Mouse (Mus musculus) ES-E14 (cell line): Measurements from ENCODE around the gene Zfp213. TPM values are rescaled to one million over a fixed set of nuclear protein-coding genes. Genes with fewer than 3 reads are reported as not detected.
A peak's percentile ranks its signal among the peaks of the same experiment; 100 is the strongest.

ENCODE experiments used
- DNase-seq: peaks from one replicate; pipeline ENCODE4 v3.0.0-alpha.2; 2013; ENCODE audit warnings: low read depth, low spot score
- H3K27ac ChIP-seq: 2 replicates; pipeline ENCODE4 v1.5.1; 2012; ENCODE audit warnings: low read depth, mild to moderate bottlenecking, low read length, moderate library complexity, mixed read lengths; ENCODE audit not compliant: poor library complexity, insufficient read depth, severe bottlenecking
- H3K36me3 ChIP-seq: 2 replicates; pipeline ENCODE4 v1.6.1; 2012; ENCODE audit warnings: mild to moderate bottlenecking, low read length, moderate library complexity, mixed read lengths; ENCODE audit not compliant: control insufficient read depth, poor library complexity, insufficient read depth, severe bottlenecking
- H3K4me1 ChIP-seq, 2 experiments: fragments of 150-350 bp in 1 of 2; sonication (generic) in 1 of 2; 2 replicates each; pipeline ENCODE4 v1.6.1; 2012; ENCODE audit warnings: low read length in 2 of 2, mild to moderate bottlenecking in 1 of 2, mixed read lengths in 1 of 2; ENCODE audit not compliant: control insufficient read depth in 2 of 2, insufficient read depth in 2 of 2, poor library complexity in 1 of 2
- H3K4me3 ChIP-seq, 2 experiments: fragments of 150-350 bp in 1 of 2; sonication (generic) in 1 of 2; 2 replicates each; pipeline ENCODE4 v1.5.1; 2012; ENCODE audit warnings: low read length in 2 of 2, low read depth in 1 of 2, mild to moderate bottlenecking in 1 of 2, mixed read lengths in 1 of 2; ENCODE audit not compliant: insufficient read depth in 1 of 2, poor library complexity in 1 of 2, severe bottlenecking in 1 of 2
- H3K9ac ChIP-seq: 2 replicates; pipeline ENCODE4 v1.6.1; 2012; ENCODE audit warnings: low read depth, mild to moderate bottlenecking, low read length, mixed read lengths; ENCODE audit not compliant: poor library complexity, insufficient read depth, severe bottlenecking
- H3K9me3 ChIP-seq: fragments of 150-350 bp; sonication (generic); 2 replicates; pipeline ENCODE4 v1.6.1; 2012; ENCODE audit warnings: low read depth, mild to moderate bottlenecking, low read length; ENCODE audit not compliant: control insufficient read depth, insufficient read depth
- CHD2 ChIP-seq: IDR thresholded peaks from 2 replicates; pipeline ENCODE4 v1.6.1; 2014; ENCODE audit warnings: mild to moderate bottlenecking, low read depth, low read length, inconsistent platforms
- HCFC1 ChIP-seq: IDR thresholded peaks from 2 replicates; pipeline ENCODE4 v1.6.1; 2012; ENCODE audit warnings: low read length, inconsistent platforms, borderline replicate concordance; ENCODE audit not compliant: insufficient read depth
- MAFK ChIP-seq: IDR thresholded peaks from 2 replicates; pipeline ENCODE4 v1.6.1; 2014; ENCODE audit warnings: mild to moderate bottlenecking, low read depth, low read length, inconsistent platforms; ENCODE audit not compliant: insufficient read depth
- ZC3H11A ChIP-seq: IDR thresholded peaks from 2 replicates; pipeline ENCODE4 v1.6.1; 2012; ENCODE audit warnings: low read depth, mild to moderate bottlenecking, inconsistent platforms, low read length, borderline replicate concordance
- ZNF384 ChIP-seq: IDR thresholded peaks from 2 replicates; pipeline ENCODE4 v1.6.1; 2012; ENCODE audit warnings: low read depth, low read length, inconsistent platforms
- in situ Hi-C, 2 experiments: fragments of 600-800 bp; cut with MboI; formaldehyde crosslinking; loops; one replicate each; pipeline ENCODE4 v1.15.1; 2025; ENCODE audit warnings: low sequenced_read_pairs in 2 of 2, inconsistent platforms in 1 of 2; ENCODE audit not compliant: unreplicated experiment in 2 of 2
- total RNA-seq: library from RNA; depleted of rRNA; stranded (reverse); fragments of 300-350 nt; gene quantifications from 2 replicates; pipeline ENCODE4 v1.2.3, GENCODE M21; 2012; rRNA removed

Zfp213 gene
- 8.4 and 8.8 TPM in 2 replicates for total RNA-seq

DNA sequence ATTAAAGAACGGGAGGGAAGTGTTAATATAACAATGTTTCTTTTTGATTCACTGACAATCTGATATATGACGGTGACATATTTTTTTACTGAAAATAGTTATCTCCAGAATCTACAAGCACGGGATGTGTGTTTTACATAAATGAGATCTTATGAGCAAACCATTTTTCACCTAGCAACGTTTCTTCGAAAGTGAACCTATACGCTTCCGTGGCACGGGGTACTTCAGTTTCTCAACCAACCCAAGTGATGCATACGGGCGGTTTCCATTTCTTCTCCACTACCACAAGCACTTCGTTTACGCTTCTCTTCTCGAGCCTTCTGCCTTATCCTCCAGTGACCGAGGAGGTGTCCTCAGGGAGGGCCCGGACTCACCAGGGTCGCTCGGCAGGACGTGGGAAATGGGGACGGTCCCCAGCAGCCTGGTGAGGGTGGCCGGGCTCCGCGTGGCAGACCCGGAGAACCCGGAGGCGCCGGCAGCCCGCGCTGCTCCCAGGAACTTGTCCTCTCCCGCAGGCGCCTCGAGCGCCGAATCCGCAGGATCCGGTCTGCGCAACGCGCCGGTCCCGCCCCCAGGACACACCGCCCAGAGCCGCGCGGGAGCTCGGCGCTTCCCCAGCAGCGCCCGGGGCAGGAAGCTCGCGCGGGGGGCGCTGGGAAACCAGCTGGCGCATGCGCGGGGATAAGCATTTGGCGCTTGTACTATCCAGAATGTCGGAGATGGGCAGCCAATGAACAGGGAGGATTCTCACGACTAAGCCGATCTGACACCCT is at the start of gene Zfp213:
Gene Zfp213 (minus strand): TSS at position 644 of the 773 bp plus-strand sequence.
- TF ChIP-seq ZNF384 (no peak), HCFC1 (peak; percentile 40; the same call in 1 of the 2 replicates), MAFK (no peak), ZC3H11A (no peak), CHD2 (no peak)
- in situ Hi-C loops = no loop called here
- DNase-seq = no peak

DNA sequence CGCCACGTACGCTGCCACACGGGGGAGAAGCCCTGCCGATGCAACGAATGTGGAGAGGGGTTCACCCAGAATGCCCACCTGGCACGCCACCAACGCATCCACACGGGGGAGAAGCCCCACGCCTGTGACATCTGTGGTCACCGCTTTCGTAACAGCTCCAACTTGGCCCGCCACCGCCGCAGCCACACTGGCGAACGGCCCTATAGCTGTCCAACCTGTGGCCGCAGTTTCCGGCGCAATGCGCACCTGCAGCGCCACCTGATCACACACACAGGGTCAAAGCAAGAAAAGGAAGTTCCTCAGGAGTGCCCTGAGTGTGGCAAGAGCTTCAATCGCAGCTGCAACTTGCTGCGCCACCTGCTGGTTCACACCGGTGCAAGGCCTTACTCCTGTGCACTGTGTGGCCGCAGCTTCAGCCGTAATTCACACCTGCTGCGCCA is 46.3 kb upstream of the Zfp213 start:
- no peak for TF ChIP-seq HCFC1
- TF ChIP-seq ZC3H11A = peak; percentile 42; the same call in 1 of the 2 replicates
- DNase-seq = peak; percentile 70
- Histone ChIP-seq H3K27ac (no peak overlapping the region), H3K9me3 (no peaks in the 10 kb centered on the region), H3K9ac (no peak overlapping the region; the same call in 1 of the 2 replicates), H3K4me3 (peak overlapping the region; percentile 12 to 17; a peak in 2 of 4 replicates), H3K4me1 (peaks cover 0 to 13% of the 10 kb centered on the region in 2 experiments; a peak in 1 of 4 replicates), H3K36me3 (peaks cover 51% of the 10 kb centered on the region)
- in situ Hi-C loops = no loop called here

More for the DNA sequence above, at the start of gene Zfp213:
- Histone ChIP-seq H3K27ac (peak within 1 kb of the TSS; percentile 56), H3K4me3 (peak within 1 kb of the TSS; percentile 82 to 83), H3K4me1 (0 out of 4 replicates have a peak, but pooled peaks cover 0 to 2% of the 10 kb centered on the region in 2 experiments), H3K36me3 (no peaks in the 10 kb centered on the region; the same call in 1 of the 2 replicates), H3K9ac (peak within 1 kb of the TSS; percentile 91), H3K9me3 (no peaks in the 10 kb centered on the region)

DNA sequence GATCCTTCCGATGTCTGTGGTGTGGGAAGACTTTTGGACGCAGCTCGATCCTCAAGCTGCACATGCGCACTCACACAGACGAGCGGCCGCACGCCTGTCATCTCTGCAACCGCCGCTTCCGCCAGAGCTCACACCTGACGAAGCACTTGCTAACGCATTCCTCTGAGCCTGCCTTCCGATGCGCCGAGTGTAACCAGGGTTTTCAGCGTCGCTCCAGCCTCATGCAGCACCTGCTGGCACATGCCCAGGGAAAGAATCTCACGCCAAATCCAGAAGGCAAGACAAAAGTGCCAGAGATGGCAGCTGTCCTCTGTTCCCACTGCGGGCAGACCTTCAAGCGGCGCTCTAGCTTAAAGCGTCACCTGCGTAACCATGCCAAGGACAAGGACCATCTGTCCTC is 45.6 kb upstream of the Zfp213 start:
- peaks cover 53% of the 10 kb centered on the region for H3K36me3 ChIP-seq
- no peak overlapping the region for H3K27ac ChIP-seq

DNA sequence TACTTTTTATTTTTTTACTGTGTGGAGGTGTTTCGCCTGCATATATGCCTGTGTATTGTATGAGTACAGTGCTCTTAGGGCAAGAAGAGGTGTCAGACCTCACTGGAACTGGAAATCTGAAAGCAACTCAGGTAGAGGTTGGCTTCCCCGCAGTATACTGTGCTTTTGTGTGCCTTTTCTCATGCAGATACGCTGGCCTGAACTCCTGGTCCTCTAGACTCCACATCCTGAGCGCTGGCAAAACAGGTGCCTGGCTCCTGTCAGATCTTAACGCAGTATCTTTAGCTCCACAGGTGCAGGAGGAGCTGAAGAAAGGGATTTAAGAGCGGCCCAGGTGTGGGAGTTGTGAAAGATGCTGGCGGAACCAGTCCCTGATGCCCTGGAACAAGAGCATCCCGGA is 41.2 kb upstream of the Zfp213 start:
- H3K9ac ChIP-seq = peak overlapping the region; percentile 66; the same call in 1 of the 2 replicates

More for the DNA sequence above, 45.6 kb upstream of the Zfp213 start:
- in situ Hi-C loops = no loop called here
- DNase-seq = no peak
- no peaks in the 10 kb centered on the region for H3K9me3 ChIP-seq
- H3K9ac ChIP-seq = no peak overlapping the region
- H3K4me3 ChIP-seq = no peak overlapping the region; a peak in 1 of 4 replicates
- peaks cover under 1 to 13% of the 10 kb centered on the region in 2 experiments; a peak in 1 of 4 replicates for H3K4me1 ChIP-seq
- no peak for TF ChIP-seq ZC3H11A

More for the DNA sequence above, 41.2 kb upstream of the Zfp213 start:
- H3K9me3 ChIP-seq = no peaks in the 10 kb centered on the region
- peaks cover 9 to 17% of the 10 kb centered on the region in 2 experiments; a peak in 3 of 4 replicates for H3K4me1 ChIP-seq
- H3K27ac ChIP-seq = peak overlapping the region; percentile 87; the same call in 1 of the 2 replicates
- DNase-seq = no peak
- TF ChIP-seq ZNF384 (no peak), MAFK (no peak), HCFC1 (no peak), CHD2 (no peak), ZC3H11A (no peak)
- peaks cover 48% of the 10 kb centered on the region for H3K36me3 ChIP-seq
- in situ Hi-C loops = no loop called here
- H3K4me3 ChIP-seq = peak overlapping the region; percentile 45 to 66
